Mouse (Mus musculus) frontal cortex, adult 2 months (tissue): ENCODE data around the gene Hsdl2. TPM values are rescaled to one million over a fixed set of nuclear protein-coding genes. Genes with fewer than 3 reads are reported as not detected.
"Not testable (repeated sequence)": the region's sequence is repeated elsewhere in the genome, so short reads cannot be mapped to it uniquely, and the experiment has no call there.

ENCODE experiments used
- DNase-seq, 2 experiments: peaks; one replicate each; pipeline ENCODE4 v3.0.0; 2022; ENCODE audit warnings: low spot score in 1 of 2; ENCODE audit errors: extremely low spot score in 1 of 2
- polyA plus RNA-seq: library from polyadenylated mRNA; depleted of rRNA; stranded (reverse); fragments of >200 nt; gene quantifications from 2 replicates; pipeline ENCODE4 v1.2.3, GENCODE M21; 2012; rRNA removed

Gene Hsdl2
- 38.1 and 41.5 TPM in 2 replicates for polyA plus RNA-seq

DNA sequence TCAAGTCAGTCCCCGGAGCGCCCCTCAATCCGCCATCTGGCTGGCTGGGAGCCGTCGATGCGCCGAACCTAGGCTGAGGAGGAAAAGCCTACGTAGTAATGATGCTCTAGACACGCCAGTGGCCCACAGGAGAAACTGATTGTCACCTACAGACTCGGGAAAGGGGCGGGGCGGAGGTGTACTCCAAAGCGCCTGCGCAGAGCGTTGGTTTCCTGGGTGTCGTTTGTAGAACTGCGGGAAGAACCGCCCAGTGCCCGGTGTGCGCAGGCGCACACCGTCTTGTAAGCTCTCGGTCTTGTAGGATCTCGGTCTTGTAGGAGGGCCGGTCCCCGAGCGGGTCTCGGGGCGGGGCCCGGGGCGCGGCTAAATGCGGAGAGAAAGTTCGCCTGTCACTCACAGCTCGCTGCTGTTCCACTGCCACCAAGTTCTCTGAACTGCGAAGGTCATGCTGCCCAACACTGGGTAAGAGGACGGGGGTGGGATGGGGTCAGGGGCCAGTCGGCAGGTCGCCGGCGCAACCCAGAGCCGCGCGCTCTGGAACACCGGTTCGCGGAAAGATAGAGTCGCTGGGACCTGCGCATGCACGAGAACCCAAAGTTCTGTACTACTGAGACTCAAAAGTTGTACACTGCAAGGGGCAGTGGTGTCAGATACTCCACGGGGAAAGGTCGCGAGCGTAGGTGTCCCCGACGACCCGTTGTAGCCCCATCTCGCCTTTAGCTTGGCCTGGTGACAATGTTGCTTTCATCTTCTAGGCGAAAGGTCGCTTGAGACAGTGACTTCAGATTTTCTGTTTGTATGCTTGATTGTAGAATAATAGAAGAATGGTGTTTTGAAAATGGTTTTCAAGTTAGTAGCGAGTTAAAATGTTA lies at the start of gene Hsdl2:
Hsdl2 (plus strand) TSS at position 250 of the 872 bp plus-strand sequence.
- peak; percentile 97 to 99 for DNase-seq

DNA sequence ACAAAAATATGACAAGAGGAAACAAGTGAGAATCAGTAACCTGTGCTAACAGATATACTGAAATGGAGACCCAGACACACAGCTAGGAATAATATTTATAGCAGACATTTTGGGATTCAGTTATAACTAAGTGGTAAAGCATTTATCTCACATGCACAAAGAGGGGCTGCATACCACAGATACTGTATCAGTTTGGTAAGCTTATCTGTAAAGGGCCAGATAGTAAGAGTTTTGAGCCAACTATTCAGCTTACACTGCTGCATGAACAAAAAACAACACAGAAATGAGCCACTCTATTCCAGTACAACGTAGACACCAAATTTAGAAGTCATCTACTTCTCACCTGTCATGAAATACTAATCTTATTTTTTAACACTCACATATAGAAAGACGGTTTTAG lies 48.1 kb upstream of the Hsdl2 start:
- no peak for DNase-seq

DNA sequence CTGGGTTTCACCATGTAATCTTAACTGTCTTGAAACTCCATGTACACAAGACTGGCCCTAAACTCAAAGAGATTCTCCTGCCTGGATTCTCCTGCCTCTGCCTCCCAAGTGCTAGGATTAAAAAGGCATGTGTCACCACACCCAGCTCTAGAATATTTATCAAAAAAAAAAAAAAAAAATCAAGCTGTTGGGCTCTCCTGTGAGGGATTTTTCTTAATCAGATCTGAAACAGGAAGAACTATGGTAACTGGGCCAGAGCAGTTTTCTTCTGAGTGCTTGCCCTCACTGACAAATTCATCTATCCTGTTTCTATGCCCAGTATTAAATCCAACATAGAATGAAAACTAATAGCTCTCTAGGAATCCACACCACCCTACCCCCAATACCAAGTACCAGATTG lies 45.7 kb upstream of the Hsdl2 start:
- no peak for DNase-seq

DNA sequence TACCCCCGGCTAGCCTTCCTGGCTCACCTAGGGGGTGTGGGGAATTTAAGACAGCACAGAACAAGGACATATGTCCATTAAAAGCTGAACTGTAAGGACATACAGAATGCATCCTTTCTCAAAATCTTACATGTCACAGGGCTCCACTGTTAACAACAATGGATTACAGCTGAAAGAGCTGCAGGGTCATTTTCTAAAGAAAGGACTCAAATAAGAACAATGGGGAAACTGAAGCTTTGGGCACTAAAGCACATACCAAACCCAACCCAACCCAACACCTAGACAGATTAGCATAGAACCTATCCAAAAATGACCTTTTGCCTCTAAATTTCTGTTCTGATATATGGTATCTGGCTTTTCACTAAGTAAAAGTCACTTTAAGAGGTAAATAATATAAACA lies 45.1 kb upstream of the Hsdl2 start:
- DNase-seq: no peak

DNA sequence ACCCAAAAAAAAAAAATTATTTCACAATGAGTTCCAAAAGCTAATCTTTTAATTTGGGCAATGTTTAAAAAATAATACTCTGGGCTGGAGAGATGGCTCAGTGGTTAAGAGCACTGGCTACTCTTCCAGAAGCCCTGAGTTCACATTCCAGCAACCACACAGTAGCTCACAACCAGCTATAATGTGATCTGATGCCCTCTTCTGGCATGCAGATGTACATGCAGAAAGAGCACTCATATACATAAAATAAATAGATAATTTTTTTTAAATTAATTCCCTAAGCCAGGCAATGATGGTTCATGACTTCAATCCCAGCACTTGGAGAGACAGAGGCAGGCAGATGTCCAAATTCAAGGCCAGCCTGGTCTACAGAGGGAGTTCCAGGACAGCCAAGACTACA lies 38.4 kb upstream of the Hsdl2 start:
- no peak for DNase-seq

DNA sequence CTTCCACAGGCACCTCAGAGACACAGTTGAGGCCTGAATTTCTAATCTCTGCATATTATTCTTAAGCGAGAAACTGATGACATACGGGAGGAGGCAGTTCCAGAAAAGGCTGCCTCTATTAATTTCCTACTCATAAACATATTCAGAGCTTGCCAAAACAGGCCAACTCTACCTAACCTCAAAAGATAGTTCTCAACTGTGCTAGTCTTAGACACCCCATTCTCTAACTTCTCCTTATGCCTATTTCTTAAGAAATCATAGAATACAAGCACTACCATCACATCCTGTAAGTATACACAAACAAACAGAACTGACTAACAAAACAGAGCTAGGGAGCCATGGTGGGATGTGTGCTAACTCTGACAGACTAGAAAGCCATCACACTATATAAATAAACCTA lies 36.7 kb upstream of the Hsdl2 start:
- DNase-seq: no peak

DNA sequence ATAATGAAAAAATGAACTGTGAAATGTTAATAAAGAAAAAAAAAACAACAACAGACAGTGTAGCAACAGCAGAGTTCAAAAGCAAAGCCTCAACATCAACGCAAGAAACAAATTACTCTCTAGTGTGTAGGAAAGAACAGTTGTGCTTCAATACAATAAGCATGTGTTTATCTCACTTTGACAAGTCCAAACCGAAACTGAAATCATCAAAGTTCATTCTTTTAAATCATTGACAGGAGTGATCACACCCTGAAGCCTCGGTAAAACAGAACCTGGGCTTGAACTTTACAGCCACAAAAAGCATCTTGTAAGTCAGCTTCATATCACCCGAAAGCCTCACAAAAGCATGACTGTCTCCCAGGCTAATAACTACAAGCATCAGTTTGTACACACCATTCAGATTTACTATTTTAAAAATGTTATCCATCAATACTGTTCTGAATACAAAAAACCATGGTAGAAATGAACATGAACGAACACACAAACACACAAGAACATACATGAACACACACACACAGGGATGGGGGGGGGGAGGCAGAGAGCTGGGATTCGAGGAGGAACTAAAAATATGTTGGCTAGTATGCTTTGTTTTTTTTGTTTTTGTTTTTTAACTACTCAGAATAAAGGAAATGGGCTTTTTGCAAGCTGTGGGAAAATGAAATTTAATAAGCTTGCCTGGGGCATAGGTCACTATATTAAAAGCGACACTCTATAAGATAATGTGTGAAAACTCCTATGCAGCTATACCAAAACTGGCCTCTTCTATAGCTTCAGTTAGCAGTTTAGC lies 34.9 kb upstream of the Hsdl2 start:
- DNase-seq: no peak

DNA sequence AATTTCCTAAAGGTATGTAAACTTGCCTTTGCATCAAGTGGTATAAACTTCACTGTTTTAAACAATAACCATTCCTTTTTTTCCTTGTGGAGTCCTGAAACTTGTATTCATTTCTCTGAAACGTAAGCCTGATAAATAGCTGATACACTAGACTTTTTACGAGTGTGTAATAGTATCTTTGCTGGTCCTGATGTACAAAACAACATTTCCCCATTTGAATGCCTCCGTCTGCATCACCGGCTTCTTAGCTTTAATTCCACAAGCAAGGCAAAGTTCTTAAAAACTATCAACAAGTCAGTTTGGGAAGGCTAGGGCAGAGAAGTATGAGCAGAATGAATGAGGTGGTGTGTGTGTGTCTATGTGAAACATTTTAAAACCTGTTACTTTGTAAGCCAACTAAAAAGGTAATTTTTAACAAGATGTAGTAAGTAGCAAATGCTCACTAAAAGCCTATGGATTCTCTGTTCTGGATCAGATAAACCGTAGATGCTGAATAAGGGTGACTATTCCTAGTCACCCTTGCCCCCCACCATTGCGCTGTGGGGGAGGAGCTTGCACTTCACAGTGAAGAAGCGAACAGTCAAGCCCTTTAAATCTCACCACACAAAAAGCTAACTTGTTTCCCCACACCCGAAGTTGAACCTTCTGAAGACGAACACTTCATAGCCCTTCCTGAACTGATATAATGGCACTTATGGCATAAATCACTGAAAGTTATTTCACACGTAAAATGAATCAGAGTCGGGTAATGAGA lies 34.0 kb upstream of the Hsdl2 start:
- no peak for DNase-seq

DNA sequence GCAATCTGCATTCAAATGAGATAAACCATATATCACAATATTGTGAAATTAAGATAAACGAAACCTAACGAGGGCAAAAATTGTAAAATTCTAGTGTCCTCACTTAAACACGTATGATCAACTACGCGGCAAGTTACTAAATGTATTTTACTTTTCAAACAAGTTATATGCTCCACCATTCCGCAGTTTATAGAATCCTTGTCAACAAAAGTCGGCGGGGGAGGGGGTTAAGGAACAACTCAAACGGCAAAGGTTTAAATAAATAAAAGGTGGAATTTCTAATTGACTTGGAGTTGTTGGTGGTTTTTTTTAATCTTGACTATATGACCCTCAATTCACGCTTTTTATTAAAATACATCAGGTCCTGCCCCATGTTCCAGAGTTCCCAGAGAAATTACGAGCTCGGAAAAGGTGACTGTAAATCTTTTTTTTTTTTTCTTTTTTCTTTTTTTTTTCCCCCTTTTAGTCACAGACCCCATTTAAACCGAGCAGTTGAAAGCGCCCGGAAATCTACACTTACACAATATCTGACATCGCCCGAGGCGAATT lies 33.3 kb upstream of the Hsdl2 start:
- DNase-seq: no peak

DNA sequence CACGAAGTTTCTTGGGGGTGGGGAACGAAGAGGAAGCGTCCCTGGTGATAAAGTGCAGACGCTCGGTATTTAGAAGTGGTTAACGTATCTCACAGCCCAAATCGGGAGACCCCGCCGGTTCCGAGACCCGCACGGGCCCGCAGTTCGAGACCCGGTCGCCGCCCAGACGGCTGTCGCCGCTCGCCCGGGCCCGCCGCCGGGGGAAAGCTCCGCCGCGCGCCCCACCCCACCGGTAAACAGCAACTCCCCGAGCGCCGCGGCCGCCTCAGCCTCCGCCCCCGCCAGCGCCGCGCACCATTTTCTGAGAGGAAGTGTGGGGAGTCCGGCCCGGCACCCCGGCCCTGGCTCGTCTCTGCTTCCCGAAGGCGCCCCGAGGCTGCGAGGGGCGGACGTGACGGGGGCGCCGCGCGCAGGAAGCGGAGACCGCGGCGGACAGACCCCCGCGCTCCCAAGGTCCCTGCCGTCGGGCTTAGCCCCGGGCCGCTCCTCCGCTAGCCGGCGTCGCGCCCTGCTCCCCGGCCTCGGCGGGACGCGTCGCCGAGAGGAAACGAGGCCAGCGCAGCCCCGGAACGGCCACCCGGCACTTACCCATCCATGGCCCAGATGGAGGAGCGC lies 32.7 kb upstream of the Hsdl2 start:
- DNase-seq: peak in 1 of 2 experiments; percentile 63

DNA sequence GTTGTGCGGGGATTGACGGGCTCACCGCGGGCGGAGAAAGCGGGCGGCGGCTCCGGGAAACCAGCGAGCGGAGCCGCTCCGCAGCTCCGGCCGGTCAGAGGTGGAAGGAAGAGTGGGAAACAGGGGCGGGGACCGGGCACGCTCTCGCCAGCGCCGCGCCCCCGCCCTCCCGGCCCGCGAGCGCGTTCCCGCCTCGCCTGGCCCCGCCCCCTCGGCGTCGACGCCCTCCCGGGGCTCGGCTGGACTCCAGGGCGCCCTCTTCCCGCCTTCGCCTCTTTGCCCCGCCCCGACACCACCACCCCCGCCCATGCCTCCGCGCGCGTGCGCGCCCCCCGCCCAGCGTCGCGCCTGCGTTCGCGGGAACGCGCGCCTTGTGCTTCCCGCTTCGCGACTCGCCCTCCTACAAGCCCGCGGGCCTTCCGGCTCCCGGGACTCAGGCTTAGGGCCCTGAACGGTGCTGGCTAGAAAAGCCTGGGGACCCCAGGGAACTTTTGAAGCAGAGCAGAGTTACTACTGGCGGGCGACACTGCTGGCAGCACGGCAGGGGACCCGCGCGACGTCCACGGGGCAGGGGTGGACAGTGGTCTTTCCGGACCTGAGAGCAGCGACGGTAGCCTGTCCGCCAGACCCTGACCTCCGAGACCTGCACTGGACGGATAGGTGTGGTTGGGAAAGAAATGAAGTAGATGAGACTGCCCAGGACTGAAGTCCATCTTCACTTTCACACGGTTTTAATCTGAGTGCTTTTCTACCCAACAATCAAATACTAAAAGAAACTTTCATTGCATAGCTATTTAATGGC lies 32.0 kb upstream of the Hsdl2 start, which contains the start of gene Ptbp3:
Ptbp3 (minus strand) TSS at position 190 of the 802 bp plus-strand sequence.
- DNase-seq: peak; percentile 20 to 85

DNA sequence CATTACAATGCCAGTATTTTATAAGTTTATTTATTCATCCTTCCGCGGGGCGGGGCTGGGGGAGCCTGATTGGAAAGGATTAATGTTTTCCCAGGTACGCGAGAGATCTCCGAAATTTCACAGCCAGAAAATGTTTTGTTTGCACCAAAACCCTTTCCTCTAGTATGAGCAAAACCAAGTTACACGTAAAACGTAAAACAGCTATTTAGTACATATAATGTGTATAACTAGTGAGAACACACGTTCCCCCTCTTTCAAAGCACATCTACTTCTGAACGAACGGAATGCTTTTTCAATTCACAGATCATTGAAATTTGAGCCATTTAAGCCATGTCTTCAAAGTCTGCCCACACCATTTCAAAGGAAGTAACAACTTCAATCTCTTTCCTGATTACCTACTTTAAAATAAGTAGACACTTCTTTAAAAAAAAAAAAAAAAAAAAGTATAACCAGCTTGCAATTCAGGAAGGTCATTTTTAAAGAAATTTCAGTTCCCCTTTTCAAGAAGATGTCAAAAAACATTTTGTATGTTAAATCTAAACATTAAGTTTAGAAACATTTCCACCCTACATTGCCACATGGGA lies 31.3 kb upstream of the Hsdl2 start:
- DNase-seq: peak in 1 of 2 experiments; percentile 8

DNA sequence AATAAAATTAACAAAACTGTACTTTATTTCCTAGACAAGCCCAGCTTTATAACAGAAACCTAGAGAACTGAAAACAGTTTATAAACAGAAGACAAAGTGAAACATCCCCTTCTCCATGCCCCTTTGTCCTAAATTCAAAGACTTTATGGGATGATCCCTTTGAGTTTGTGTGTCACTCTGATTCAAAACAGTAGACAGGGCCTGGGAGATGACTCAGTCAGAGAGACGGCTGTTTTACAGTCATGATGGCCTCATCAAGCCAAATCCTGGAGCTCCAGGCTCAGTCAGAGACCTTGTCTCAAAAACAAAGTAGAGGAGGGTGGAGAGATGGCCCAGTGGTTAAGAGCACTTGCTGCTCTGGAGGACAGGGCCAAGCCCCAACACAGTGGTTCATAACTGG lies 29.5 kb upstream of the Hsdl2 start:
- DNase-seq: no peak

DNA sequence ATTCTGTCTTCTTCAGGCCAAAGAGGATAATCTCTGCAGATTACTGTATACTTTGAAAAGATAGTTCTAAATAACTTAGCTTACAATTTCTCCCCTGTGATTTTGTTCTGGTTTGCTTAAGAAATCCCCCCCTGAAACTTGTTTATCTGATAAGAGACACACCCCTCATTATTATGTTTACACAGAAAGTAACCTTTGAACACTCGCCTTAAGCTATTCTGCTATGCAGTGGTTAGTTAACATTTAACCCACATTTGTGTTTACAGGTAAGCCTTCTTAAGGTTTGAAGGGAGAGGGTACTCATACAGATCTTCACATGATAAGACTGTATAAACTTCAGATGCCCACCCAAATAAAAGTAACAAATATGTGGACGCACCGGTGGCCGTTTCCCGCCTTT lies 28.5 kb upstream of the Hsdl2 start:
- no peak for DNase-seq

DNA sequence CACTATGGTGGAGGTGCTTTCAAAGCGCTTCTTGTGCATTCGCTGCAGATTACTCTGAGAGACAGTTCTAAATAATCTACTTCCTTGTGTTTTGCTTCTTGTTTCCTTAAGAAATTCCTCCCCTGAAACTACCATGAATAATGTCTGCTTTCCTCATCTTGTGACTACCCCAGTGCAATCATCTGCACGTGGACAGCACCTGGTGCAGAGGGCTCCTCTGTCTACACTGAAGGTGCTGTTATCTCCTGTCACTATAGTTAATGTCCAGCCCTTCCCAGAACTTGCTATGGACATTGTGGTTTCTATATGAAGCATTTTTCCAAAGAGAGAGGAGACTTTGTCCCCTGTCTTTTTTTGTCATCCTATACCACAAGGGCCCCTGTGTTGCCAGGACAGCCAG lies 27.8 kb upstream of the Hsdl2 start:
- DNase-seq: no peak

DNA sequence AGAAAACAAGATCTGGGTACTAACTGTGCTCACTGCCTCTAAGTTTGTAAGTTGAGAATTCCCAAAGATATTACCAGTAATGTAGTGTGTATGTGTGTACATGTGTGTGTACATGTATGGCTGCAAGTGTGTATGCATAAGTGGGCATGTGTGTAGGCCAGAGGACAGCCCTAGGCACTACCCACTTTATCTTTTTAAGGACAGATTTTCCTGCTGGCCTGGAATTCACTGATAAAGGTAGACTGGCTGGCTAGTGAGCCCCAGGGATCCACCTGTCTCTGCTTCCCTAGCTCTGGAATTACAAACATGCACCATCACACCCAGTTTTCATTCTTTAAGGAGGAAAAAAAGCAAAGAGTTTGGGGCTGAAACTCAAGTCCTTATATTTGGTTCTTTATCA lies 26.2 kb upstream of the Hsdl2 start:
- DNase-seq: no peak

DNA sequence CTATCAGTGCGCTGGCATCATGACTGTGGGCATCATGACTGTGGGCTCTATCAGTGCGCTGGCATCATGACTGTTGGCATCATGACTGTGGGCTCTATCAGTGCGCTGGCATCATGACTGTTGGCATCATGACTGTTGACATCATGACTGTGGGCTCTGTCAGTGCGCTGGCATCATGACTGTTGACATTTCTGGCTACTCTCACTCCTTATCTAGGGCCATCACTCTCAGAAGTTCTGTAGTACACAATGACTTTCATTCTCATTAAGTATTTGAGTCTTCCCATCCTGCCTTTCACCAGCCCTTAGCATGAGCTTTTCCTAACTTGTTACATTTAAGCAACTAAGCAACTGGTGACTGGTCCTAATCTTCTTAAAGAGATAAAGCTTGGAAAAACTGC lies 24.0 kb upstream of the Hsdl2 start:
- not testable (repeated sequence) for DNase-seq

DNA sequence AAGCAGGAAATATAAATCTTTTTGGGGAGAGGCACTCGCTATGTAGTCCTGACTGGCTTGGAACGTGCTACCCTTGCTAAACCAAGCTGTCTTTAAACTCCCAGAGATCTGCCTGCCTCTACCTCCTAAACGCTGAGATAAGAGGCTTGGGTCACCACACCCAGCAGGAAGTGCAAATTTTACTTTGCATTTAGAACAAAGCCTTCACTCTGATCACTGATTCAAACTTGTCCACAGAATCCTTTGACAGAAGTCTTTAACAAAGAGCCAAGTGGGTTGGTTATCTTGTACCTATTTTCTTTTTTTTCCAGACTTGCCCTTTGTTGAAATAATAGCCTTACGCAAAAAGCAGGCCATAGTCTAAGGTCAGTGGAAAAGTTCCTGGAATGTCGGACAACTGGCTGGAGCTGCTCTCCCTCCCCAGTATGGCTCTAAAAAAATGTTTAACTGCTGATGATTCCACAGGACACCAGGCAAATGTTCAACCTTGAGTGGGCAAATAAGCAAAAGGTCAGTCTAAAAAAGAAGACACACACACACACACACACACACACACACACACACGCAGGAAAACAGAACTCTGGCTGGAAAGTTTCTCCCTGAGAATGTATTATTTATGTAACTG lies 23.2 kb upstream of the Hsdl2 start:
- DNase-seq: no peak

DNA sequence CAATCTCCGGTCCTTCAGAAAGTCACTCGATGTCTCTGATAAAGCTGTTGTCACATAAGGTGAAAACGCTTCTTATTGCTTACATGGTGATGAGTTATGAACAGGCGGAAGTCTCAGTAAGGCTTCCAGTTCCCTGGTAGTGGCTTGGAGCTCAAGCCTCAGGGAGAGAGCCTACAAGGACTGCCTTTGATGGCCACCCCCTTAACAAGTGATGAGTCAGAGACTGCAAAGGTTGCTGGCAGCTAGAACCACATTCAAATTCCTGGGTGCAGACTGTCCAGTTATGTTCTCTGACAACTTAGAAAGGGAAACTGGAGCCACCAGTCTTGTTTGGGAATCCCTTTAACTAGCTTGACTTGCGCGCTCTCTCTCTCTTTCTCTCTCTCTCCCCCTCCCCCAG lies 21.2 kb upstream of the Hsdl2 start:
- peak in 1 of 2 experiments; percentile 27 for DNase-seq
